Mouse (Mus musculus) hindbrain, embryonic 11.5 days (tissue): Measurements from ENCODE around the gene Cd300c. TPM values are rescaled to one million over a fixed set of nuclear protein-coding genes. Genes with fewer than 3 reads are reported as not detected.
A peak's percentile ranks its signal among the peaks of the same experiment; 100 is the strongest.

Experiments used
- ATAC-seq: fragments of 200-750 bp; cut with Nextera tagmentation; 2 replicates; pipeline ENCODE4 v1.8.0; 2017; ENCODE audit warnings: mild to moderate bottlenecking, moderate TSS enrichment, moderate library complexity; ENCODE audit not compliant: low FRiP score
- DNase-seq: peaks from one replicate; pipeline ENCODE4 v3.0.0-alpha.2; 2015; ENCODE audit warnings: low spot score
- H3K27ac ChIP-seq: fragments of 300-500 bp; sonication (generic); 2 replicates; pipeline ENCODE4 v1.5.1; 2014; ENCODE audit warnings: mild to moderate bottlenecking, low read depth, low read length
- H3K27me3 ChIP-seq: fragments of 300-500 bp; sonication (generic); 2 replicates; pipeline ENCODE4 v1.6.1; 2014; ENCODE audit warnings: mild to moderate bottlenecking, low read length, moderate library complexity, mixed read lengths; ENCODE audit not compliant: control insufficient read depth, insufficient read depth
- H3K36me3 ChIP-seq: fragments of 300-500 bp; sonication (generic); 2 replicates; pipeline ENCODE4 v1.6.1; 2014; ENCODE audit warnings: mild to moderate bottlenecking, low read length, moderate library complexity, mixed read lengths; ENCODE audit not compliant: control insufficient read depth, insufficient read depth
- H3K4me1 ChIP-seq: fragments of 300-500 bp; sonication (generic); replicated peaks from 2 replicates; pipeline ENCODE4 v1.6.1; 2014; ENCODE audit warnings: low read length, mixed read lengths; ENCODE audit not compliant: control insufficient read depth, insufficient read depth
- H3K4me2 ChIP-seq: fragments of 300-500 bp; sonication (generic); replicated peaks from 2 replicates; pipeline ENCODE4 v1.6.1; 2014; ENCODE audit warnings: mild to moderate bottlenecking, low read depth, low read length
- H3K4me3 ChIP-seq: fragments of 300-500 bp; sonication (generic); 2 replicates; pipeline ENCODE4 v1.5.1; 2014; ENCODE audit warnings: low read depth, low read length
- H3K9ac ChIP-seq: fragments of 300-500 bp; sonication (generic); 2 replicates; pipeline ENCODE4 v1.6.1; 2014; ENCODE audit warnings: low read depth, low read length
- H3K9me3 ChIP-seq: fragments of 300-500 bp; sonication (generic); 2 replicates; pipeline ENCODE4 v1.6.1; 2016; ENCODE audit warnings: low read length; ENCODE audit not compliant: control insufficient read depth
- WGBS: fragments of 180-500 bp; shearing (Covaris S2); extraction: QIAGEN DNeasy Blood & Tissue Kit; methylation state at CpG from one replicate; pipeline ENCODE4 v1.1.7; 2014; 5-methylcytosine and 5-hydroxymethylcytosine counted together
- polyA plus RNA-seq: library from polyadenylated mRNA; unstranded; fragments of >200 nt; fragmentation: Nextera tagmentation; extraction: Ambion mirVana; gene quantifications from 2 replicates; pipeline ENCODE4 v1.2.1, GENCODE M21; 2014

The Cd300c gene
- polyA plus RNA-seq, 1 experiment from 2014 or later, result not detected

DNA sequence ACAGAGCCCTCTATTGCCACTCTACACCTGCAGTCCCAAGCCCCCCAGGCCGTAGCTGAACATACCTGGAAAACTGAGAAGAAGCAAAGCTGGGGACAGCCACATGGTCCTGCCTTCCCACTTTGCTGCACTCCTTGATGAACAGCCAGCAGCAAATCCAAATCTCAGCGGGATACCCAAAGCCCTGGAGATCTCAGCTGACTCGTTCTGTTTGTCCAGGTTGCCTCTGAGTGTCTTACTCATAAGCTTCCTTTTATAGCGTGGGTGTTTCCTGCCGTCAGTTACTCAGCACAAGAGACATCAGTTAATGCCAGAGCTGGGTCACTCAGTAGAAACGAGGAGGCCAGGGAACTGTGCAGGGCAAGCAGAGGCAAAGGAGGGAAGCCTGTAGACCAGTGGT is 34.8 kb downstream of the Cd300c start, which contains the start of gene Cd300lb:
Gene Cd300lb (minus strand): TSS at position 243 of the 400 bp plus-strand sequence.
- Histone ChIP-seq H3K4me3 (no peak within 1 kb of the TSS), H3K27me3 (no peaks in the 10 kb centered on the region), H3K9me3 (no peaks in the 10 kb centered on the region), H3K4me1 (no peaks in the 10 kb centered on the region), H3K36me3 (no peaks in the 10 kb centered on the region), H3K9ac (no peak within 1 kb of the TSS), H3K4me2 (no peak within 1 kb of the TSS), H3K27ac (no peak within 1 kb of the TSS)
- DNase-seq, result no peak
- no peak for ATAC-seq
- 70% methylated on average over 6 of the region's 6 CpGs for WGBS

DNA sequence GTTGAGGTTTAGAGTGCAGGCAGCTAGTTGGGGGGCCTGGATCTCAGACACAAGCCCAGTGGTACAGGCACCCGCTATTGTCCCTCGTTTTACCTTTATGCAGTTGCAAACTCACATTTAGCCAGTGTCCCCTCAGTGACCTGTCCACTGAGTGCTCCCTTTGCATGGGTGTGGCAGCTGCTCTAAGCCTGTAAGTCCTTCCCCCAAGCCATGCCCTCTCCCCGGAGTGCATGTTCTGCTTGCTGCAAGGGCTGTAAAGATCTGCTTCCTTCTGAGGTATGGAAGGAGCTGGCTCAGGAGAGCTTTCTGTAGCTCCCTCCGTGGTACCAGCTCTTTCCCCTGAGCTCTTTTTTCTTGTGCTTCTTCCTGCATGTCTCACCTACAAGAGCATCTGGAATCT is 35.4 kb downstream of the Cd300c start:
- H3K9me3 ChIP-seq, result no peaks in the 10 kb centered on the region
- no peaks in the 10 kb centered on the region for H3K4me1 ChIP-seq
- 76% methylated on average over 4 of the region's 4 CpGs for WGBS
- no peaks in the 10 kb centered on the region for H3K27me3 ChIP-seq
- H3K4me2 ChIP-seq, result no peak overlapping the region
- H3K4me3 ChIP-seq, result no peak overlapping the region
- ATAC-seq (no peak), DNase-seq (no peak)
- H3K36me3 ChIP-seq, result no peaks in the 10 kb centered on the region
- no peak overlapping the region for H3K27ac ChIP-seq
- H3K9ac ChIP-seq, result no peak overlapping the region

DNA sequence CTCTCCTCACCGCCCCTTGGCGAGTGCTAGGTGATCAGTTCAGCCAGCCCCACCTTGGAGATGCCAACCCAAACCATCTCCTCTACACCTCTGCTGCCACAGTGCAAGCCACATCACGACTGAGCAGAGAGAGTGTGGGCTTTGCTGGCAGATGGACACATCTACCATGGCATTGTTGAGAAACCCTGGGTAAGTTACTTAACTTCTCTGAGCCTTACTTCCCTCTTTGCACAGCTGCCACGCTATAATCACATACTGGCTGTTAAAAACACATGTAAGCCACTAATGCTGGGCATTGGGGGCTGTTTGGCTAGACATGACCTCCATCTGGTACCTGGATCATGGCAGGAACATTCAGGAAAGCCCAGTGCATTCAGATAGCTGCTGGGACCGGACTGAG is 37.9 kb downstream of the Cd300c start:
- DNase-seq, result no peak
- 89% methylated on average over 5 of the region's 5 CpGs for WGBS
- no peak overlapping the region for H3K4me3 ChIP-seq
- no peak overlapping the region for H3K4me2 ChIP-seq
- no peaks in the 10 kb centered on the region for H3K36me3 ChIP-seq
- no peaks in the 10 kb centered on the region for H3K27me3 ChIP-seq
- no peaks in the 10 kb centered on the region for H3K9me3 ChIP-seq
- no peaks in the 10 kb centered on the region for H3K4me1 ChIP-seq
- H3K9ac ChIP-seq, result no peak overlapping the region
- ATAC-seq, result no peak
- no peak overlapping the region for H3K27ac ChIP-seq

DNA sequence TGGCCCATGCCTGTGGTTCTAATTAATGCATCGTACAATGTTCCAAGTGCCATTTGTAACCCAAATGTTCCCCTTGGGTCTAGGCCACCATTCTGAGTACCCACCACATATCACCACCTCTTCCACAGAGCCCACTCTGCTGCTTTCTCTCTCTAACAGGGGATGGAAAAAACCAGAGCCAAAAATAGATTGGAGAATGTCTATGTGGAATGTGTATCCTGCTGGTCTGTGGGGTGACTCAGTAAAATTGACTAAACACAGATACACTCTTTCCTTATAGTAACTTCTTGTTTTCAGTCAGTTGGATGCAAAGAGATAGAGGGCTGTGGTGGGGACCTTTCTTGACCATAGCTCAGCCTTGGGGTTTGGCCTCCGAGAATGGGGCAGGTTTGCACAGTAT is 39.4 kb downstream of the Cd300c start:
- no peak overlapping the region for H3K4me3 ChIP-seq
- WGBS, result 92% methylated on average over 2 of the region's 2 CpGs
- no peaks in the 10 kb centered on the region for H3K4me1 ChIP-seq
- H3K36me3 ChIP-seq, result no peaks in the 10 kb centered on the region
- H3K27me3 ChIP-seq, result no peaks in the 10 kb centered on the region
- ATAC-seq (no peak), DNase-seq (no peak)
- H3K4me2 ChIP-seq, result no peak overlapping the region
- no peaks in the 10 kb centered on the region for H3K9me3 ChIP-seq
- no peak overlapping the region for H3K27ac ChIP-seq
- no peak overlapping the region for H3K9ac ChIP-seq

DNA sequence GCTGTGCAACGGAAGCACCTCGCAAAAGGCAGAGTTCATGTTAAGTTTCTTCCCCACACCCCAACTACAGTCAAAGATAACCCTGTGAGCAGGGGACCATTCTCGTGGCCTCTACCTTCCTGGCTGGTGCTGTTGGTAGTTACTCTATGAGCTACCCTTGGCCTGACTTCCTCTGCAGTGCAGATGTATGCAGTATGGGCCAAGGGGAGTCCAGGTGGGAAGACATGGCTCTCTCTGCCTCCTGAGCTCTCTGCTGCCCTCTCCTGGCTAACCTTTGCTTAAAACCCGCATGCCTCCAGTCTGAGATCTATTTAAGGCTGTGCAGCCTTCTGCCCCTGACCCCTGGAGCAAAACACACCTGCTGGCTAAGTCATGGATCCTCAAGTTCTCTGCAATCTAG is 45.0 kb downstream of the Cd300c start:
- Histone ChIP-seq H3K4me3 (no peak overlapping the region), H3K4me1 (no peaks in the 10 kb centered on the region), H3K27ac (no peak overlapping the region), H3K9ac (no peak overlapping the region), H3K4me2 (no peak overlapping the region), H3K9me3 (no peaks in the 10 kb centered on the region), H3K27me3 (no peaks in the 10 kb centered on the region), H3K36me3 (no peaks in the 10 kb centered on the region)
- WGBS, result 74% methylated on average over 4 of the region's 4 CpGs
- ATAC-seq (no peak), DNase-seq (peak; percentile 26)

DNA sequence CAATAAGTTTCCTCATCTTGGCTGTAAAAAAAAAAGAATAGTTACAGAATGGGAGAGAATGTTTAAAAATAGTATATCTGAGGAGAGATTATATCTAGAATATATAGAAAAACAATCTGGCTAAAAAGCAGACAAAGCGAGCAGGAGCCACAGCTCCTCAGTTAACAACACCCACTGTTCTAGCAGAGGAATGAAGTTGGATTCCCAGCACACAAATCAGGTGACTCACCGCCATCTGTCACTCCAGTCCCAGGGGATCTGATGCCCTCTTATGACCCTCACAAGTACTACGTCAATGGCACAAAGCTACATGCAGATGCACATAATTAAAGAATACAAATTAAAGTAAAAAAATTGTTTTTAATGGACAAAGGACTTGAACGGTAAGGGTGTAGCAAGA is 46.5 kb downstream of the Cd300c start:
- H3K4me2 ChIP-seq, result no peak overlapping the region
- H3K27ac ChIP-seq, result no peak overlapping the region
- no peaks in the 10 kb centered on the region for H3K9me3 ChIP-seq
- H3K4me3 ChIP-seq, result no peak overlapping the region
- WGBS, result 79% methylated on average over 4 of the region's 4 CpGs
- H3K4me1 ChIP-seq, result no peaks in the 10 kb centered on the region
- no peaks in the 10 kb centered on the region for H3K27me3 ChIP-seq
- H3K36me3 ChIP-seq, result no peaks in the 10 kb centered on the region
- ATAC-seq (no peak), DNase-seq (peak; percentile 6)
- H3K9ac ChIP-seq, result no peak overlapping the region

DNA sequence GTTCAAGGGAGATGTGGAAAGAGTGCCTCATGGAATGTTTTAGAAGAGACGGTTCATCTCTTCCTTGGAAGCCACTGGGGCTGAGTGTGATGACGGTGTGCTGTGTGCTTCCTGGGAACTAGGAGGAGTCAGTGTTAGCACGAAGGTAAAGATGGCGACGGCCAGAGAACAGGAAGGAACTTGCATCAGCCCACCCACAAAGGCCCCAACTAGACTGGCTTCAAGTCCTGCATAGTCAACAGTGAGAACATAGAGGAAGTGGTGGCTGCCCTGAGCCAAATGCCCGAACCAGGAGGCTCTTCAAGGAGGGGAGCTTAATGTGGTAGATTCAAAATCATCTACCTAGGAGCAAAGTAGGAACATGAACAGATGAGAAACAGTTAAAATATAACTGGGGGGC is 51.8 kb downstream of the Cd300c start:
- no peak for DNase-seq
- no peak overlapping the region for H3K27ac ChIP-seq
- no peaks in the 10 kb centered on the region for H3K36me3 ChIP-seq
- H3K9me3 ChIP-seq, result no peaks in the 10 kb centered on the region
- H3K4me3 ChIP-seq, result no peak overlapping the region
- 82% methylated on average over 6 of the region's 6 CpGs for WGBS
- H3K27me3 ChIP-seq, result no peaks in the 10 kb centered on the region
- no peak for ATAC-seq
- no peak overlapping the region for H3K4me2 ChIP-seq
- no peak overlapping the region for H3K9ac ChIP-seq
- H3K4me1 ChIP-seq, result no peaks in the 10 kb centered on the region

DNA sequence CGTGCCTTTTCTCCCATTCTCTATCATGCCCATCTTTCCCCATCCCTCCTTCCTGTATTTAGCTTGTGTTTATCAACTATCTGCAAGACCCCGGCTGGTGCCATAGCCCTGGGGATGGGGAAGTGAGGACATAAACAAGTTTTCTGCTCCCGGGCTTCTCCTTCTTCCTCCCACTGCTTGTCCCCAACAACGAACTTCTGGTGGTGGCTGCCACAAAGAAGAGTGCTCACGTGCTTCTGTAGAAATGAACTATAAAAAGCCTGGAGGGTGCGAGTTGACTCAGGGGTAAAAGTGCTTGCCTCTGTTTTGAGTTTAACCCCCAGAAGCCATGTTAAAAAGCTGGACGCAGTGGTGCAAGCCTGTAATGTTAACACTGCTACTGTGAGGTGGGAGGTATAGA is 54.0 kb downstream of the Cd300c start:
- Histone ChIP-seq H3K27ac (no peak overlapping the region), H3K27me3 (no peaks in the 10 kb centered on the region), H3K4me3 (no peak overlapping the region), H3K4me1 (no peaks in the 10 kb centered on the region), H3K36me3 (no peaks in the 10 kb centered on the region), H3K9me3 (no peaks in the 10 kb centered on the region), H3K4me2 (no peak overlapping the region), H3K9ac (no peak overlapping the region)
- DNase-seq (no peak), ATAC-seq (no peak)
- WGBS, result 63% methylated on average over 7 of the region's 7 CpGs

DNA sequence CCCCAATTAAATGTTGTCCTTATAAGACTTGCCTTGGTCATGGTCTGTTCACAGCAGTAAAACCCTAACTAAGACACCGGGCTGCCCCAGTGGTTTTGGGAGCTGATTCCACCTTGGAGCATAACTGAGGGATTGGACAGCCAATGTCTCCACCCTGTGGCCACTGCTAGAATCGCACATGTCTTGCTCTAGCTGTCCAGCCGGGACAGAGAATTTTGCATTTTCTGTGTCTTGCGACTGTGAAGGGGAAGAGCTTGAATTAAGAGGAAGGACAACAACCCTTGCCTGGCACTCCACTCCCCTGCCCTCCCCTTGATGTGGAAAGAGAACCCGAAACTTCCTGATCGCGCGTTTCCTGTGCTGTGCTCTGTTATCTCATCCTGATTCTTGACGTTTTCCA is 56.1 kb downstream of the Cd300c start:
- H3K9ac ChIP-seq, result no peak overlapping the region
- no peaks in the 10 kb centered on the region for H3K4me1 ChIP-seq
- WGBS, result 18% methylated on average over 9 of the region's 9 CpGs
- H3K27me3 ChIP-seq, result no peaks in the 10 kb centered on the region
- no peaks in the 10 kb centered on the region for H3K9me3 ChIP-seq
- no peak overlapping the region for H3K4me3 ChIP-seq
- ATAC-seq (peak; percentile 43; the same call in 1 of the 2 replicates), DNase-seq (peak; percentile 89)
- H3K36me3 ChIP-seq, result no peaks in the 10 kb centered on the region
- H3K4me2 ChIP-seq, result no peak overlapping the region
- no peak overlapping the region for H3K27ac ChIP-seq
